Mouse (Mus musculus) thymus, adult 2 months (tissue): ENCODE data around the gene Akap7.

Source experiments
- CTCF ChIP-seq: fragments of 200-500 bp; IDR thresholded peaks from 2 replicates; pipeline ENCODE4 v1.5.1; 2012; ENCODE audit warnings: mild to moderate bottlenecking, control low read depth, low read length, moderate library complexity, borderline replicate concordance; ENCODE audit not compliant: control insufficient read depth, poor library complexity, insufficient read depth; ENCODE audit errors: extremely low read depth
- POLR2A ChIP-seq: fragments of 200-500 bp; IDR thresholded peaks from 2 replicates; pipeline ENCODE4 v1.6.1; 2012; ENCODE audit warnings: mild to moderate bottlenecking, low read length, control low read depth, moderate library complexity; ENCODE audit not compliant: control insufficient read depth, poor library complexity, insufficient read depth; ENCODE audit errors: extremely low read depth

DNA sequence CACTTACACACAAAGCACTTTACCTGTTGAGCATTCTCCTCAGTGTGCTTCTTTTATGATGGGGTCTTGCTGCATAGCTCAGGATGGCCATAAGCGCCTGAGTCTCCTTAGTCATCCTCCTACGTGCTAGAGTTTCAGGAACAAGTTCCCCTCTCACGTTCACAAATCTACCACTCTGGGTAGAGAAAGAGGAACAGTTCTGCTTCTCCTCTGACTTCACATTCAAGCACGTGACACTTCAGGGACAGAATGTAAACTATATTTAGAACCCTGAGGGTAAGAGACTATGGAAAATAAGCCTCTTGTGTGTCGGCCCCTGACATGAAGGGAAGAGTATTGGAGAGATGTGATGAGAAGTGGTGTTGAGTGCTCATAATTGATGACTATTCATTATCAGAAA is 10.7 kb upstream of the Akap7 start:
- TF ChIP-seq POLR2A (no peak), CTCF (no peak)
